Mouse (Mus musculus) CH12.LX (cell line): Measurements from ENCODE around the gene Col20a1. TPM values are rescaled to one million over a fixed set of nuclear protein-coding genes. Genes with fewer than 3 reads are reported as not detected.

Experiments
- DNase-seq: peaks from one replicate; pipeline ENCODE4 v3.0.0-alpha.2; 2013; ENCODE audit errors: extremely low read depth
- H3K27ac ChIP-seq: 2 replicates; pipeline ENCODE4 v1.5.1; 2012; ENCODE audit warnings: low read depth, mild to moderate bottlenecking, control low read depth, moderate library complexity; ENCODE audit not compliant: insufficient read depth
- H3K27me3 ChIP-seq: replicated peaks from 2 replicates; pipeline ENCODE3; 2012; ENCODE audit warnings: inconsistent platforms
- H3K36me3 ChIP-seq, 2 experiments: replicated peaks in 1 of 2; 2 replicates each; pipeline versions ENCODE3 to v1.6.1; 2012; ENCODE audit warnings: inconsistent platforms in 1 of 2, low read length in 1 of 2, mild to moderate bottlenecking in 1 of 2, mixed read lengths in 1 of 2, moderate library complexity in 1 of 2; ENCODE audit not compliant: control insufficient read depth in 1 of 2, insufficient read depth in 1 of 2
- H3K4me1 ChIP-seq, 2 experiments: 2 replicates each; pipeline ENCODE4 v1.6.1; 2012; ENCODE audit warnings: inconsistent platforms in 1 of 2, moderate library complexity in 1 of 2; ENCODE audit not compliant: insufficient read depth in 2 of 2, control insufficient read depth in 1 of 2
- H3K4me2 ChIP-seq: 2 replicates; pipeline ENCODE4 v1.6.1; 2012; ENCODE audit warnings: low read depth, mild to moderate bottlenecking, control low read depth; ENCODE audit not compliant: poor library complexity, insufficient read depth, severe bottlenecking
- H3K4me3 ChIP-seq, 3 experiments: fragments of 150-350 bp in 1 of 3; sonication (generic) in 1 of 3; replicated peaks in 1 of 3; 2 replicates each; pipeline versions ENCODE3 to v1.5.1; 2011 to 2012; ENCODE audit warnings: low read depth in 2 of 3, low read length in 2 of 3, mild to moderate bottlenecking in 2 of 3, moderate library complexity in 2 of 3, control low read depth in 1 of 3, improper control_type of control experiment in 1 of 3, inconsistent platforms in 1 of 3, mixed read lengths in 1 of 3; ENCODE audit not compliant: poor library complexity in 1 of 3
- H3K79me2 ChIP-seq: replicated peaks from 2 replicates; pipeline ENCODE4 v1.6.1; 2012; ENCODE audit warnings: mild to moderate bottlenecking, moderate library complexity; ENCODE audit not compliant: control insufficient read depth, poor library complexity, insufficient read depth, severe bottlenecking; ENCODE audit errors: extremely low read depth
- H3K9ac ChIP-seq: 2 replicates; pipeline ENCODE4 v1.6.1; 2012; ENCODE audit warnings: low read depth, mild to moderate bottlenecking, control low read depth, moderate library complexity; ENCODE audit not compliant: insufficient read depth
- H3K9me3 ChIP-seq: replicated peaks from 2 replicates; pipeline ENCODE3; 2012; ENCODE audit warnings: low read length, inconsistent platforms, mixed read lengths
- BHLHE40 ChIP-seq: IDR thresholded peaks from 2 replicates; pipeline ENCODE4 v1.6.1; 2011; ENCODE audit warnings: mild to moderate bottlenecking, low read depth, low read length, improper control_type of control experiment
- CHD2 ChIP-seq: IDR thresholded peaks from 2 replicates; pipeline ENCODE4 v1.6.1; 2011; ENCODE audit warnings: low read length, improper control_type of control experiment
- CTCF ChIP-seq, 2 experiments: IDR thresholded peaks in 1 of 2; conservative IDR thresholded peaks in 1 of 2; 2 replicates each; pipeline ENCODE4 v1.5.1; 2011 to 2012; ENCODE audit warnings: low read depth in 2 of 2, low read length in 2 of 2, improper control_type of control experiment in 1 of 2, inconsistent platforms in 1 of 2, mild to moderate bottlenecking in 1 of 2, moderate library complexity in 1 of 2
- EP300 ChIP-seq: IDR thresholded peaks from 2 replicates; pipeline ENCODE4 v1.6.1; 2011; ENCODE audit warnings: low read length, improper control_type of control experiment
- ETS1 ChIP-seq: conservative IDR thresholded peaks from 2 replicates; pipeline ENCODE4 v1.6.1; 2012; ENCODE audit warnings: low read depth, mild to moderate bottlenecking, inconsistent platforms, low read length, improper control_type of control experiment, moderate library complexity
- GABPA ChIP-seq: IDR thresholded peaks from 2 replicates; pipeline ENCODE4 v1.6.1; 2012; ENCODE audit warnings: low read depth, low read length, improper control_type of control experiment, inconsistent platforms; ENCODE audit not compliant: insufficient replicate concordance
- HCFC1 ChIP-seq: IDR thresholded peaks from 2 replicates; pipeline ENCODE4 v1.6.1; 2012; ENCODE audit warnings: low read depth, mild to moderate bottlenecking, inconsistent platforms, low read length, improper control_type of control experiment
- IRF4 ChIP-seq: IDR thresholded peaks from 2 replicates; pipeline ENCODE4 v1.6.1; 2014; ENCODE audit warnings: low read depth, mild to moderate bottlenecking, inconsistent platforms, low read length, improper control_type of control experiment
- JUND ChIP-seq: conservative IDR thresholded peaks from 2 replicates; pipeline ENCODE4 v1.6.1; 2011; ENCODE audit warnings: low read depth, low read length, improper control_type of control experiment
- KAT2A ChIP-seq: IDR thresholded peaks from 2 replicates; pipeline ENCODE4 v1.6.1; 2012; ENCODE audit warnings: low read length, improper control_type of control experiment, inconsistent platforms; ENCODE audit not compliant: insufficient replicate concordance
- MAFK ChIP-seq: IDR thresholded peaks from 2 replicates; pipeline ENCODE4 v1.6.1; 2011; ENCODE audit warnings: low read length, improper control_type of control experiment; ENCODE audit not compliant: insufficient replicate concordance
- MAX ChIP-seq: IDR thresholded peaks from 2 replicates; pipeline ENCODE4 v1.6.1; 2011; ENCODE audit warnings: low read length, improper control_type of control experiment
- MAZ ChIP-seq: IDR thresholded peaks from 2 replicates; pipeline ENCODE4 v1.6.1; 2012; ENCODE audit warnings: low read depth, mild to moderate bottlenecking, inconsistent platforms, low read length, improper control_type of control experiment, moderate library complexity
- MXI1 ChIP-seq: IDR thresholded peaks from 2 replicates; pipeline ENCODE4 v1.6.1; 2011; ENCODE audit warnings: mild to moderate bottlenecking, low read depth, low read length, improper control_type of control experiment
- MYC ChIP-seq: IDR thresholded peaks from 2 replicates; pipeline ENCODE4 v1.6.1; 2011; ENCODE audit warnings: low read depth, mild to moderate bottlenecking, improper control_type of control experiment, low read length
- NRF1 ChIP-seq: IDR thresholded peaks from 2 replicates; pipeline ENCODE4 v1.6.1; 2014; ENCODE audit warnings: low read depth, mild to moderate bottlenecking, inconsistent platforms, low read length, improper control_type of control experiment, moderate library complexity
- PAX5 ChIP-seq: IDR thresholded peaks from 2 replicates; pipeline ENCODE4 v1.6.1; 2012; ENCODE audit warnings: low read length, inconsistent platforms, mixed read lengths
- POLR2A ChIP-seq: IDR thresholded peaks from 2 replicates; pipeline ENCODE4 v1.6.1; 2011; ENCODE audit warnings: low read depth, mild to moderate bottlenecking, improper control_type of control experiment, low read length
- POLR2AphosphoS2 ChIP-seq: IDR thresholded peaks from 2 replicates; pipeline ENCODE4 v1.6.1; 2011; ENCODE audit warnings: low read depth, low read length, improper control_type of control experiment
- RAD21 ChIP-seq: IDR thresholded peaks from 2 replicates; pipeline ENCODE4 v1.6.1; 2011; ENCODE audit warnings: low read depth, mild to moderate bottlenecking, low read length, improper control_type of control experiment, moderate library complexity
- RCOR1 ChIP-seq: conservative IDR thresholded peaks from 2 replicates; pipeline ENCODE4 v1.6.1; 2012; ENCODE audit warnings: low read depth, mild to moderate bottlenecking, inconsistent platforms, low read length, improper control_type of control experiment
- SIN3A ChIP-seq: IDR thresholded peaks from 2 replicates; pipeline ENCODE4 v1.6.1; 2012; ENCODE audit warnings: low read length, improper control_type of control experiment, inconsistent platforms
- SMC3 ChIP-seq: IDR thresholded peaks from 2 replicates; pipeline ENCODE4 v1.6.1; 2011; ENCODE audit warnings: low read depth, low read length, improper control_type of control experiment
- TBP ChIP-seq: conservative IDR thresholded peaks from 2 replicates; pipeline ENCODE4 v1.6.1; 2011; ENCODE audit warnings: low read depth, low read length, improper control_type of control experiment
- TCF12 ChIP-seq: IDR thresholded peaks from 2 replicates; pipeline ENCODE4 v1.6.1; 2014; ENCODE audit warnings: low read depth, mild to moderate bottlenecking, inconsistent platforms, low read length, improper control_type of control experiment
- UBTF ChIP-seq: IDR thresholded peaks from 2 replicates; pipeline ENCODE4 v1.6.1; 2012; ENCODE audit warnings: low read depth, mild to moderate bottlenecking, inconsistent platforms, low read length, improper control_type of control experiment, moderate library complexity
- USF1 ChIP-seq: IDR thresholded peaks from 2 replicates; pipeline ENCODE4 v1.6.1; 2014; ENCODE audit warnings: low read depth, mild to moderate bottlenecking, inconsistent platforms, low read length, improper control_type of control experiment
- USF2 ChIP-seq: conservative IDR thresholded peaks from 2 replicates; pipeline ENCODE4 v1.6.1; 2011; ENCODE audit warnings: low read depth, low read length, improper control_type of control experiment
- ZC3H11A ChIP-seq: IDR thresholded peaks from 2 replicates; pipeline ENCODE4 v1.6.1; 2012; ENCODE audit warnings: low read depth, mild to moderate bottlenecking, inconsistent platforms, low read length, improper control_type of control experiment
- ZKSCAN1 ChIP-seq: IDR thresholded peaks from 2 replicates; pipeline ENCODE4 v1.6.1; 2012; ENCODE audit warnings: low read depth, inconsistent platforms, low read length, improper control_type of control experiment, borderline replicate concordance
- ZNF384 ChIP-seq: IDR thresholded peaks from 2 replicates; pipeline ENCODE4 v1.6.1; 2012; ENCODE audit warnings: low read depth, low read length, improper control_type of control experiment, inconsistent platforms
- dilution Hi-C: fragments of 300-500 bp; cut with MboI; formaldehyde crosslinking; loops from 2 replicates; pipeline ENCODE4 v1.14.3; 2020; ENCODE audit warnings: low sequenced_read_pairs; ENCODE audit not compliant: extremely low pct_unique_long_range_greater_than_20kb, extremely low pct_ligation_motif_present
- in situ Hi-C: fragments of 300-500 bp; cut with MboI; formaldehyde crosslinking; loops from 3 replicates; pipeline ENCODE4 v1.14.3; 2019; ENCODE audit warnings: low sequenced_read_pairs, low pct_ligation_motif_present, low pct_unique_long_range_greater_than_20kb, mixed read lengths
- polyA plus RNA-seq: library from polyadenylated mRNA; unstranded; fragments of >175 nt; gene quantifications from 2 replicates; pipeline ENCODE4 v1.2.1, GENCODE M21; 2012; ENCODE audit warnings: low read depth; ENCODE audit not compliant: insufficient read length
- total RNA-seq, 2 experiments: library from RNA; depleted of rRNA; stranded (reverse); fragments of 300-350 nt in 1 of 2; fragments of >200 nt in 1 of 2; gene quantifications; 2 replicates each; pipeline ENCODE4 v1.2.3; 2012 to 2014

Col20a1 gene
- total and polyA plus RNA-seq, 3 experiments, result 0.52 to 2.2 (median 0.68) TPM

DNA sequence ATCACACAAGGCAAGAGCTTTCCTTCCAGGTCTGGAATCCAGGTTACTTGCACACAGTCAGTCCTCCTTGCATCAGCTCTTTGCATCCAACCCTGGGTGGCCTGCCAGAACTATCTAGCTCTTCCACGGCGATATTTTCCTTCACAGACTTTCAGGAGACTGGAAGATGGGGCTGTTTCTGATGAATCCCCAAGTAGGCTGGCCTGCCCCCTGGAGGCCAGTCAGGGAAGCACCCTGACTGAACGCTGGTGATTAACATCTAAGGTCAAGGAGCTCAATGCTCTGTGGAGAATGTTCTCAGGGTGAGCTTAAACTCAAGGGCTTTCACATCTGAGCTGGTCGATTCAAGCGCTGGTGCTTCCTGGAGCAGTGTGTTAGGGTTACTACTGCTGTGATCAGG, 22.4 kb upstream of the Col20a1 start:
- Histone ChIP-seq H3K4me2 (no peak overlapping the region), H3K9ac (no peak overlapping the region), H3K9me3 (no peaks in the 10 kb centered on the region), H3K36me3 (peaks cover 0 to 3% of the 10 kb centered on the region in 2 experiments), H3K27ac (no peak overlapping the region), H3K4me1 (peaks cover 3 to 20% of the 10 kb centered on the region in 2 experiments; a peak in 3 of 4 replicates), H3K4me3 (no peak overlapping the region), H3K27me3 (peaks cover 42% of the 10 kb centered on the region), H3K79me2 (peaks cover 18% of the 10 kb centered on the region)
- in situ Hi-C loops, result no loop called here
- no peak for TF ChIP-seq ZNF384
- no peak for TF ChIP-seq TBP
- no peak for TF ChIP-seq ZC3H11A
- no peak for TF ChIP-seq ETS1
- TF ChIP-seq POLR2AphosphoS2, result no peak
- no peak for TF ChIP-seq GABPA
- TF ChIP-seq HCFC1, result no peak
- TF ChIP-seq IRF4, result no peak
- TF ChIP-seq RAD21, result peak; percentile 53
- TF ChIP-seq MXI1, result no peak
- TF ChIP-seq TCF12, result no peak
- no peak for TF ChIP-seq CHD2
- no peak for TF ChIP-seq USF2
- no peak for TF ChIP-seq EP300
- TF ChIP-seq MAFK, result no peak
- TF ChIP-seq BHLHE40, result no peak
- peak; percentile 79 for TF ChIP-seq SMC3
- peak; percentile 79 to 86 for TF ChIP-seq CTCF (conservative IDR thresholded peaks at IDR 0.05 in 1 of 2, IDR thresholded peaks at IDR 0.05 in 1 of 2; ENCODE audit: low read depth in 2 of 2, low read length in 2 of 2)
- no peak for TF ChIP-seq PAX5
- dilution Hi-C loops, result no loop called here
- peak; percentile 61 for DNase-seq

DNA sequence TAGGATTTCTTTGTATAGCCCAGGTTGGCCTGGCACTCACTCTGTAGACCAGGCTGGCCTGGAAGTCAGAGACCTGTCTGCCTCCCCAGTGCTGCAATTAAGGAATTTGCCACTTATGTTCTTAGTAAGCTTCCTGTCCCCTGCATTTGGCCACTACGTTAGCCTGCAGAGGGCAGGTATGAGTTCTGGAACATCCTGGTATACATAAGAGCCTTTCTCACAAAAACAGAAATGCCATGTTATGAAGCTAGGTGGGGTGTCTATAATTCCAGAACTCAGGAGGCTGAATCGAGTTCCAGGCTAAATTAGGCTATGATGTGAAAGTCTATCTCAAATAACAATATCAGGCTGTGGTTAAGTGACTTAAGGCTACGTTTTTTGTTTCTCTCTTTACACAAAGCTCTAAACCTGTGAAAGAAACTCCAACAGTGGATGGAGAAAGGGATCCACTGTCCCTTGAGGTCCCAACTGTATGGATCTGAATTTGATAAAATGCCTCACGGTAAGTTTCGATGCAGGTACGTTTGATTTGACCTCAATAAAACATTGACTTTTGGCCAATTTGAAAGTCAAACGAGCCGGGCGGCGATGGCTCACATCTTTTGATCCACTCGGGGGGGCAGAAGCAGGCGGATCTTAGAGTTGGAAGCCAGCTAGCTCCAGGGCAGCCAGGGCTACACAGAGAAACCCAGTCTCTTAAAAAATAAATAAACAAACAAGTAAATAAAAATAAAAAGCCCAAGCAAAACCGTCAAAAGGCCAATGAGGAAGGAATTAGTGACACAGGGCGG, 20.0 kb upstream of the Col20a1 start:
- DNase-seq, result peak; percentile 69
- in situ Hi-C loops, result loop anchor here (5.0 kb wide), 1 partner anchor 34 kb away; no protein-coding TSS in a partner anchor
- dilution Hi-C loops, result no loop called here
- no peak for TF ChIP-seq NRF1
- TF ChIP-seq POLR2A, result no peak
- no peak for TF ChIP-seq MAX
- no peak for TF ChIP-seq GABPA
- TF ChIP-seq MYC, result no peak
- TF ChIP-seq USF1, result no peak
- no peak for TF ChIP-seq UBTF
- TF ChIP-seq SMC3, result peak; percentile 38
- no peak for TF ChIP-seq POLR2AphosphoS2
- TF ChIP-seq ZKSCAN1, result no peak
- no peak for TF ChIP-seq MAFK
- TF ChIP-seq RCOR1, result no peak
- no peak for TF ChIP-seq USF2
- TF ChIP-seq ZC3H11A, result no peak
- TF ChIP-seq KAT2A, result no peak
- peak; percentile 4 for TF ChIP-seq RAD21
- 0 out of 2 replicates have a peak, but pooled peaks have one; percentile 29 for TF ChIP-seq EP300
- no peak for TF ChIP-seq MAZ
- 0 out of 2 replicates have a peak, but pooled peaks have one; percentile 39 for TF ChIP-seq JUND
- TF ChIP-seq SIN3A, result 0 out of 2 replicates have a peak, but pooled peaks have one; percentile 53

More for the DNA sequence above, 20.0 kb upstream of the Col20a1 start:
- Histone ChIP-seq H3K4me3 (peak overlapping the region; percentile 76 to 96 (median 84)), H3K4me1 (peaks cover 3 to 27% of the 10 kb centered on the region in 2 experiments; a peak in 3 of 4 replicates), H3K36me3 (peaks cover 13 to 26% of the 10 kb centered on the region in 2 experiments), H3K9me3 (no peaks in the 10 kb centered on the region), H3K4me2 (peak overlapping the region; percentile 99), H3K27ac (no peak overlapping the region), H3K9ac (peak overlapping the region; percentile 96), H3K79me2 (peaks cover 26% of the 10 kb centered on the region), H3K27me3 (peaks cover 23% of the 10 kb centered on the region)
